Mouse (Mus musculus): ENCODE results near the gene Zfp398.
"Not testable (repeated sequence)": the region's sequence is repeated elsewhere in the genome, so short reads cannot be mapped to it uniquely, and the experiment has no call there.

The Zfp398 gene

GRCm38 (mm10) chr6:47824241-47824640 is 11.2 kb upstream of the Zfp398 start:
- DNase-seq (ENCODE audit: low spot score) = no peak

GRCm38 (mm10) chr6:47827462-47827861 is 8.0 kb upstream of the Zfp398 start:
- DNase-seq (ENCODE audit: low spot score) = no peak

- peak; percentile 57 for DNase-seq (ENCODE audit: low spot score)
Observed at GRCm38 (mm10) chr6:47828950-47829349, 6.5 kb upstream of the Zfp398 start.

GRCm38 (mm10) chr6:47830104-47831078 is 5.1 kb upstream of the Zfp398 start, which contains the start of gene Zfp786:
Gene Zfp786, minus strand, starts transcription at chr6:47830867.
- DNase-seq (ENCODE audit: low spot score) = peak; percentile 94

GRCm38 (mm10) chr6:47832220-47832619 is 3.2 kb upstream of the Zfp398 start:
- DNase-seq (ENCODE audit: low spot score) = no peak

GRCm38 (mm10) chr6:47835984-47836521 is 592 bp downstream of the Zfp398 start:
- peak; percentile 55 for DNase-seq (ENCODE audit: low spot score)

- no peak for DNase-seq (ENCODE audit: low spot score)
Observed at GRCm38 (mm10) chr6:47837630-47838029, 2.2 kb downstream of the Zfp398 start.

- no peak for DNase-seq (ENCODE audit: low spot score)
Observed at GRCm38 (mm10) chr6:47841077-47841476, 5.6 kb downstream of the Zfp398 start.

- DNase-seq (ENCODE audit: low spot score) = no peak
Observed at GRCm38 (mm10) chr6:47841831-47842230, 6.4 kb downstream of the Zfp398 start.

GRCm38 (mm10) chr6:47842337-47842736 is 6.9 kb downstream of the Zfp398 start:
- no peak for DNase-seq (ENCODE audit: low spot score)

GRCm38 (mm10) chr6:47845779-47846178 is 10.3 kb downstream of the Zfp398 start:
- DNase-seq (ENCODE audit: low spot score) = no peak

- DNase-seq (ENCODE audit: low spot score) = no peak
Observed at GRCm38 (mm10) chr6:47857241-47857640, 21.8 kb downstream of the Zfp398 start.

GRCm38 (mm10) chr6:47857729-47858128 is 22.3 kb downstream of the Zfp398 start:
- not testable (repeated sequence) for DNase-seq (ENCODE audit: low spot score)

GRCm38 (mm10) chr6:47872266-47872665 is 36.8 kb downstream of the Zfp398 start:
- DNase-seq (ENCODE audit: low spot score) = no peak

GRCm38 (mm10) chr6:47877058-47877457 is 41.6 kb downstream of the Zfp398 start, which contains the start of gene Zfp282:
Gene Zfp282, plus strand, starts transcription at chr6:47877204.
- no peak for DNase-seq (ENCODE audit: low spot score)

GRCm38 (mm10) chr6:47877461-47878132 is 42.1 kb downstream of the Zfp398 start:
- peak; percentile 90 for DNase-seq (ENCODE audit: low spot score)

- DNase-seq (ENCODE audit: low spot score) = no peak
Observed at GRCm38 (mm10) chr6:47878133-47878514, 42.7 kb downstream of the Zfp398 start.

GRCm38 (mm10) chr6:47878593-47878992 is 43.1 kb downstream of the Zfp398 start:
- DNase-seq (ENCODE audit: low spot score) = no peak

GRCm38 (mm10) chr6:47879049-47879716 is 43.7 kb downstream of the Zfp398 start:
- peak; percentile 6 for DNase-seq (ENCODE audit: low spot score)

- no peak for DNase-seq (ENCODE audit: low spot score)
Observed at GRCm38 (mm10) chr6:47880166-47880565, 44.7 kb downstream of the Zfp398 start.

- DNase-seq (ENCODE audit: low spot score) = no peak
Observed at GRCm38 (mm10) chr6:47888812-47889383, 53.4 kb downstream of the Zfp398 start.

GRCm38 (mm10) chr6:47899416-47899815 is 64.0 kb downstream of the Zfp398 start:
- DNase-seq (ENCODE audit: low spot score) = no peak
